Mouse (Mus musculus): ENCODE measurements around the gene Ropn1.
A peak's percentile ranks its signal among the peaks of the same experiment; 100 is the strongest.
"Not testable (repeated sequence)": the region's sequence is repeated elsewhere in the genome, so short reads cannot be mapped to it uniquely, and the experiment has no call there.

The Ropn1 gene

GRCm38 (mm10) chr16:34649621-34650020 lies at the start of gene Ropn1:
Gene Ropn1, plus strand, starts transcription at chr16:34649921.
- DNase-seq = no peak

GRCm38 (mm10) chr16:34601954-34602353 lies 47.8 kb upstream of the Ropn1 start:
- DNase-seq = peak; percentile 87

DNA sequence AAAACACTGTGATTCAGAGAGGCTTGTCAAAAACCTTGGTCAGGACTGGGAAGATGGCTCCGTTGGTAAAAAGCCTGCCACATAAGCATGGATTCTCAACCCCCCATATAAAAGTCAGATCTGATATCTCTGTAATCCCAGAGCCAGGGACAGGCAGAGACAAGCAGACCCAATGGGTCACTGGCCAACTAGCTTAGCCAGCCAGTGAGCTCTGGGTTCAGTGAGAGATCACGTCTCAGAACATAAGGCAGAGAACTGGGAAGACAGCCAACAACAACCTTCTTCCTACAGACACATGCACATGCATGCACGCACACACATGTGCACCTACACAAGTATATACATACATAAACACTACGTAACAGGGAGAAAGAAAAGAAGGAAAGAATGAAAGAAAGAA lies 46.6 kb upstream of the Ropn1 start:
- peak; percentile 85 for DNase-seq

- DNase-seq = no peak
Observed at GRCm38 (mm10) chr16:34603854-34604253, 45.9 kb upstream of the Ropn1 start.

GRCm38 (mm10) chr16:34605679-34606078 lies 44.0 kb upstream of the Ropn1 start:
- DNase-seq = peak; percentile 90

GRCm38 (mm10) chr16:34610137-34610536 lies 39.6 kb upstream of the Ropn1 start:
- DNase-seq = no peak

DNA sequence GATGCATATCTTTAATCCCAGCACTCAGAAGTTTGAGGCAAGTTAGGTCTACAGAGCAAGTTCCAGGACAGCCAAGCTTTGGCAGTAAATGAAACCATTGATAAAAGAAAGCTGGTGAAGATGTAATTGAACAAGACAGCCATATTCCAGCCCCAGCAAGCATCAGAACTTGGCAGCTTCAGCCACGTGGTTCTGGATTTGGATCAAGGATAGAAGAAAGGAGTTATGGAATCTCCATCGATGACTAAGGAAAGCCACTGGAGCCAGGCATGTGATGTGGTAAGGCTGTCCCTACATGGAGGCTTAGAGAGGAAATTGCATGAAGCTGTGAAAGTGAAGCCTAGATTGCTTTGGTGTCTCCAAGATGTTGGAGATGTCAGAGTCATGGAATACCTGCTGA lies 35.7 kb upstream of the Ropn1 start:
- DNase-seq = peak; percentile 48

DNA sequence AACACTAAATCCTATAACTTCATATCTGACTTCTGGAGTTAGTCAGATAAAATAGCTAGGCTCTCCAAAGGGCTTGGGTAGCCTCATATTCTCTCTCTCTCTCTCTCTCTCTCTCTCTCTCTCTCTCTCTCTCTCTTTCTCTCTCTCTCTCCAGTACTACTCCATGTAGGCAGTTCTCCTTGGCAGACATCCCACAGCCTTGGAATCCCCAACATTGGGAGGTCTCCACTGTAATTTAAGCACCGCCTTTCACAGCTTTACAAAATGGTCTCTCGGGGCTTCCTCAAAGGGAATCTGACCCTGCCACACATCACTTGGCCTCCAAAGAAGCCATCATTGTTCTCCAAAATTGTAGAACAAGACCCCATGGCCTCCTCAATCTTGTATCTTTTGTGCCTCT lies 22.1 kb upstream of the Ropn1 start:
- no peak for DNase-seq

GRCm38 (mm10) chr16:34628397-34628796 lies 21.3 kb upstream of the Ropn1 start:
- DNase-seq = peak; percentile 7

DNA sequence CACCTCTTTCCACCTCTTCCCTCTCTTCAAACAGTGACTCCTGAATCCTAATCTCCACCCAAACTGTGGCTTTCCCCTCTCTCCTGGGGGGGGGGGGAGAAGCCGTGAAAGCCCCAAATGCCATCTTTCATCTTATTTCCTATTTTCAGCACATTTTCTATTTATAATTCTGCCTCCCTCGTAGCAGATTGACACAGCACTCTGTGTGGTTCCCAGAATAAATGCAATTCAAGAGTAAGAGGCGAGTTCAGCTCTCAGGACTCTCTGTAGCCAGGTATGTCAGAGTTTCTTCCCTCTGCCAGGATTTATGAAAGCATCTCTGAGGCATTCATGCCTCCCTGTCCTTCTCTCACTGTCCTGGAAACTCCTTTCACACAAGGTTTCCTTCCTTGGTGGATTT lies 14.2 kb upstream of the Ropn1 start:
- DNase-seq = peak; percentile 15

DNA sequence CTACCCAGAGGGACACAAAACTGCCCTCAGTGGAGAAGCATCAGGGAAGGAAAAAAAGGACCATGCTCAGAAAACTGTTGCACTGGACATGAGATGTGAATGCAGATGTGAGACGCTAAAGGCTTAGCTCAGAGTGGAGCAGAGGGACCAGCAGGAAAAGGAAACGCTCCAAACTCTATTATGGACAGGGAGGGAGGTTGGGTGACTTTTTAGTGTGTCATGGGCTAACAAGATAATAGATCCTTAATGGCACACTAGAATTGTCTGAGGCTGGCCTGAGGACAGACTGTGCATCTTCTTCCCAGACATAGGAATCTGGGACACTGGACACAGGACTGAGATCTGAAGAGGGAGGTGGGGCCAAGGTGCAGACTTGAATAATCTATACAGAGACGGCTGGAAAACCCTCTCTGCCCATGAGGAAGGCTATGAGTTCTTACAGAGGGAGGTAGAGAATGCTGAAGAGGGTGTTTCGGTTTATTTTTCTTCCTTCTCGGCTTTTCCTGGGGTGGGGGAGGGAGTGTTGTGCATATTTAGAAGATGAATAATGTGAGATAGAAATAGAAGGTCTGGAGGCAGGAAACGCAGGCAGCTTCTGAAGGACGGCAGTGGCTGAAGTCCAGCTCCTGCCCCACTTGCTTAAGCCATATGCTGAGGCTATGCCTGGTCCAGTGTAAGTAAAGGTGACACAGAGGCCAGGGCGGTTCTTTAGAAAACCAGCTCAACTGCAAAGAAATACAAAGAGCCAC lies 6.0 kb upstream of the Ropn1 start:
- DNase-seq = peak; percentile 82

DNA sequence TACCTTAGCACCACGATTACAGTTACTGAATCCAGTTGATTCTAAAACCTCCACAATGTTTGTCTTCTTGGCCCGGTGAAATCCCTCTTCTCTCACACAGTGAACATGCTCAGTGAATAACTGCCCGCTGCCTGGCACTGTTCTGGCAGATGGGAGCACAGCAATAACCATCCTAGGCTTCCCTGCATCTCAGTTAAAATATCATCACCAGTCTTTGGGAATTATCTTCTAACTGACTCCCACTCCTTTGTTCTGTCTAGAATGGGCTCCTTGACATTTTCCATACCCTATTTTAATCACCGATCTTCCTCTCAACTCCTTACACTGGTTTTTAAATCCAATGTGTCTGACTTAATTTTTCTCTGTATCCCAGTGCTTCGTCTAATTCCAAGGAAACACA lies 3.3 kb downstream of the Ropn1 start:
- DNase-seq = no peak

GRCm38 (mm10) chr16:34657566-34657965 lies 7.8 kb downstream of the Ropn1 start:
- DNase-seq = not testable (repeated sequence)

- no peak for DNase-seq
Observed at GRCm38 (mm10) chr16:34657983-34658382, 8.3 kb downstream of the Ropn1 start.

GRCm38 (mm10) chr16:34658388-34658787 lies 8.7 kb downstream of the Ropn1 start:
- no peak for DNase-seq

GRCm38 (mm10) chr16:34664553-34664952 lies 14.8 kb downstream of the Ropn1 start:
- no peak for DNase-seq

- DNase-seq = peak; percentile 96
Observed at GRCm38 (mm10) chr16:34667031-34667726, 17.5 kb downstream of the Ropn1 start.

- DNase-seq = no peak
Observed at GRCm38 (mm10) chr16:34668341-34668740, 18.6 kb downstream of the Ropn1 start.

DNA sequence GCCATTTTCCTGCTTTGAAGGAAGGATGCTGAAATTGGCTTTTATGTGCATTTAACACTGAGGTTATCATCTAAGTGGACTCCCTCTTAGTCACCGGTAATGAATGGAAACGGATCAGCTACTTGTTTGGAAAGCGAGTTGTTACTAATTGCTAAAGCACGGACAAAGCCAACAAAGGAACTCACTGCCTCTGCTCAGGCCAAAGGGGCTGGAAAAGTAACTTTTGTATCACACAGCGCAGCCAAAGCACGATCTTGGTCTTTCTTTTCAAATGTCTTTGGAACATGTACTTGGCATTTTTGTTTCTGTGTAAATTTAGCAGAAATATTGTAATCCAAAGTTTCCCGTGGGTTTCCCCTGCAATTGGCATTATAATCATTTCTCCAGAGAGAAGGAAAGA lies 22.2 kb downstream of the Ropn1 start:
- DNase-seq = no peak

DNA sequence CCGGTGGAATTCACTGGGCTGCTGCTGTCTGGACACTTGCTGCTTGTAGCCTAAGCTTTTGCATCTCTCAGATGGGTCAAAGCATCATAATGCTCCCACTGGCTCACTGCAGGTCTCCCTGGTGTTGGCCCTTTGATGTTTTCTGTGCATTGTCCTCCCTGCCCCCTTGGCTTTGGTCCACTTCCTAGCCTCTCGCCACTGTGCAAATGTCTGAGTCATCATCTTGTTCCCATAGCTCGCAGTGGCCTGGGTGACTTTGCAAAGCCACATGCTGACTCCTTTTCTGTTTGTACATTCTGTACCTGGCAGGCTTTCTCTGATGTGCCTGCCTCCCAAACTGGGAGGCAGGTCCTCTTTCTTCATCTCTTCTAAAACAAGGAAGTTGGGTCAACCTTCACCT lies 23.1 kb downstream of the Ropn1 start:
- no peak for DNase-seq

DNA sequence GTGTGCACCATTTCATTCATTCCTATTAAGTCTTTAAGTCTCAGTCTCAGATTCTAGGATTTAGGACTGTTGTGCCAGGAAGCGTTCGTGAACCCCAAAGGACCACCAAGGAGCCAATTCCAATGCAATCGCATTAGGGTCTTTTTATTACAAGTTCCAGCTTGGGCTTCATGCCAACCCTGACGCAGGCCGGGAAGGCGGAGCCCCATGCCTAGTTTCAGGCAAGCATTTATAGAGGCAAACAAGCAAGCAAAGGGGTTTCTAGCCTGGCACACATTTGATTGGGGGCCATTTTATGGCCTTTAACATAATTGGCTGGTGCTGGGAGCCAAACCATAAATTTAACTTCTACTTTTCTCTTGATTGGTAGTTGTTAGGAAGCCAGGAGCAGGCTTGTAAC lies 24.6 kb downstream of the Ropn1 start:
- no peak for DNase-seq

DNA sequence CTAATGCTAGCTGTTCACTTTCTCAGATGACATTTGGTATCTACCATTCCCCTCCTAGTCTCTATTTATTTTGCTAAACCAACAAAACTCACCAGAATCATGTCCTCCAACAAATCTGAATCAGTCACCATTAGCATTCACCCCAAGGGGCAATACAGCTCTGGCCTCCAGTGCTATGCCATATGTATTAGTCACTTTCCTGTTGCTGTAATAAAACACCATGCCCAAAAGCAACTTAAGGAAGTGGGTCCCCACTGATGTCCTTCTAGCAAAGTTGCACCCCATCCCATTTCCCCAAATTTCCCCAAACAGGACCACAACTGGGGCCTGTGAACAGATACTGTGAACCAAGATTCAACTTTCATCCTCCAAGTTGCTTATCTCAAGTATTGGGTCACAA lies 32.1 kb downstream of the Ropn1 start:
- no peak for DNase-seq

- DNase-seq = no peak
Observed at GRCm38 (mm10) chr16:34689879-34690278, 40.2 kb downstream of the Ropn1 start.

DNA sequence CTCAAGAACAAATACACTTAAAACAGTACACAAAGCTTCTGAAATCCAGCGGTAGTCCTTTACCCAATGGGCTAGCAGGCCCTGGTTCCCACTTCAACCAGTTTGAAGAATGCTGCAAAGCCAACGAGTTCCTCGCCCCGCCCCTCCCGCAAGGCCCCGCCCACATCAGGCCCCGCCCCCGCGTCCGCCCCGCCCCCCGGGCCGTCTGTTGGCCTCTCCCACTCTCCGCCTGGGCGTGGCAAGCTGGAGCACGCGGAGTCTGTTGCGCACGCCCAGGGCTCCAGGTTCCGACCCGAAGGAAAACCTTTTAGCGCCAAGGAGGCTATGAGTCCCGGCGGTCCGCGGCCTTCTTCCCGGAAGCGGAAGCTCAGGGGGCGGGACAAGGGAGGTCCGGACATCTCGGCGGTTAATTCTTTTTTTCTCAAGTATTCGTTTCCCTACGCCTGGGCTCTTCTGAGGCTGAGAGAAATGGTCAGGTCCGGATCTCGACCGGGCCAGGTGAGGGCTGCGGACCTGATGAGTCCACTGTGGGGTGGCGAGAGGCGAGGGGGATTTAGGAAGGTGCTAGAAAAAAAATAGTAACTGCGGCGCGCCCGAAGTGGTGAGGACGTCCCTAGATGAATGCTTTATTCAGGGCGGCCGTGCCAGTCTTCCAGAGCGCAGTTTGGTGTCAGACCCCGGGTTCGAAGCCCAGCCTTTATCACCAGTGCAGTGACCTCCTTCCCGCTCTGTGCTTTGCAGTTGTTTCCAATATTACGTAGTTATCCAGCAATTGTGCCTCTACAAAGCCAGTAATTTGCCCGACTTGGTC lies 40.8 kb downstream of the Ropn1 start, which contains the start of gene Ccdc14:
TSS of gene Ccdc14 (plus strand) at position 283 of the 811 bp plus-strand sequence.
- DNase-seq = peak; percentile 99

Measured in heart, adult 11 months (tissue).